Mouse (Mus musculus) CH12.LX (cell line): ENCODE measurements around the gene Hpn. TPM values are rescaled to one million over a fixed set of nuclear protein-coding genes. Genes with fewer than 3 reads are reported as not detected.

Source experiments
- DNase-seq: peaks from one replicate; pipeline ENCODE4 v3.0.0-alpha.2; 2013; ENCODE audit errors: extremely low read depth
- H3K27ac ChIP-seq: 2 replicates; pipeline ENCODE4 v1.5.1; 2012; ENCODE audit warnings: low read depth, mild to moderate bottlenecking, control low read depth, moderate library complexity; ENCODE audit not compliant: insufficient read depth
- H3K27me3 ChIP-seq: replicated peaks from 2 replicates; pipeline ENCODE3; 2012; ENCODE audit warnings: inconsistent platforms
- H3K36me3 ChIP-seq, 2 experiments: replicated peaks in 1 of 2; 2 replicates each; pipeline versions ENCODE3 to v1.6.1; 2012; ENCODE audit warnings: inconsistent platforms in 1 of 2, low read length in 1 of 2, mild to moderate bottlenecking in 1 of 2, mixed read lengths in 1 of 2, moderate library complexity in 1 of 2; ENCODE audit not compliant: control insufficient read depth in 1 of 2, insufficient read depth in 1 of 2
- H3K4me1 ChIP-seq, 2 experiments: 2 replicates each; pipeline ENCODE4 v1.6.1; 2012; ENCODE audit warnings: inconsistent platforms in 1 of 2, moderate library complexity in 1 of 2; ENCODE audit not compliant: insufficient read depth in 2 of 2, control insufficient read depth in 1 of 2
- H3K4me2 ChIP-seq: 2 replicates; pipeline ENCODE4 v1.6.1; 2012; ENCODE audit warnings: low read depth, mild to moderate bottlenecking, control low read depth; ENCODE audit not compliant: poor library complexity, insufficient read depth, severe bottlenecking
- H3K4me3 ChIP-seq, 3 experiments: fragments of 150-350 bp in 1 of 3; sonication (generic) in 1 of 3; replicated peaks in 1 of 3; 2 replicates each; pipeline versions ENCODE3 to v1.5.1; 2011 to 2012; ENCODE audit warnings: low read depth in 2 of 3, low read length in 2 of 3, mild to moderate bottlenecking in 2 of 3, moderate library complexity in 2 of 3, control low read depth in 1 of 3, improper control_type of control experiment in 1 of 3, inconsistent platforms in 1 of 3, mixed read lengths in 1 of 3; ENCODE audit not compliant: poor library complexity in 1 of 3
- H3K79me2 ChIP-seq: replicated peaks from 2 replicates; pipeline ENCODE4 v1.6.1; 2012; ENCODE audit warnings: mild to moderate bottlenecking, moderate library complexity; ENCODE audit not compliant: control insufficient read depth, poor library complexity, insufficient read depth, severe bottlenecking; ENCODE audit errors: extremely low read depth
- H3K9ac ChIP-seq: 2 replicates; pipeline ENCODE4 v1.6.1; 2012; ENCODE audit warnings: low read depth, mild to moderate bottlenecking, control low read depth, moderate library complexity; ENCODE audit not compliant: insufficient read depth
- H3K9me3 ChIP-seq: replicated peaks from 2 replicates; pipeline ENCODE3; 2012; ENCODE audit warnings: low read length, inconsistent platforms, mixed read lengths
- BHLHE40 ChIP-seq: IDR thresholded peaks from 2 replicates; pipeline ENCODE4 v1.6.1; 2011; ENCODE audit warnings: mild to moderate bottlenecking, low read depth, low read length, improper control_type of control experiment
- CTCF ChIP-seq, 2 experiments: IDR thresholded peaks in 1 of 2; conservative IDR thresholded peaks in 1 of 2; 2 replicates each; pipeline ENCODE4 v1.5.1; 2011 to 2012; ENCODE audit warnings: low read depth in 2 of 2, low read length in 2 of 2, improper control_type of control experiment in 1 of 2, inconsistent platforms in 1 of 2, mild to moderate bottlenecking in 1 of 2, moderate library complexity in 1 of 2
- E2F4 ChIP-seq: IDR thresholded peaks from 2 replicates; pipeline ENCODE4 v1.6.1; 2011; ENCODE audit warnings: low read depth, low read length, improper control_type of control experiment; ENCODE audit not compliant: insufficient replicate concordance
- ELF1 ChIP-seq: IDR thresholded peaks from 2 replicates; pipeline ENCODE4 v1.6.1; 2014; ENCODE audit warnings: low read depth, mild to moderate bottlenecking, inconsistent platforms, low read length, improper control_type of control experiment
- EP300 ChIP-seq: IDR thresholded peaks from 2 replicates; pipeline ENCODE4 v1.6.1; 2011; ENCODE audit warnings: low read length, improper control_type of control experiment
- IRF4 ChIP-seq: IDR thresholded peaks from 2 replicates; pipeline ENCODE4 v1.6.1; 2014; ENCODE audit warnings: low read depth, mild to moderate bottlenecking, inconsistent platforms, low read length, improper control_type of control experiment
- JUN ChIP-seq: IDR thresholded peaks from 2 replicates; pipeline ENCODE4 v1.6.1; 2011; ENCODE audit warnings: low read depth, mild to moderate bottlenecking, low read length, improper control_type of control experiment, moderate library complexity; ENCODE audit not compliant: insufficient read depth
- KAT2A ChIP-seq: IDR thresholded peaks from 2 replicates; pipeline ENCODE4 v1.6.1; 2012; ENCODE audit warnings: low read length, improper control_type of control experiment, inconsistent platforms; ENCODE audit not compliant: insufficient replicate concordance
- MAFK ChIP-seq: IDR thresholded peaks from 2 replicates; pipeline ENCODE4 v1.6.1; 2011; ENCODE audit warnings: low read length, improper control_type of control experiment; ENCODE audit not compliant: insufficient replicate concordance
- MAZ ChIP-seq: IDR thresholded peaks from 2 replicates; pipeline ENCODE4 v1.6.1; 2012; ENCODE audit warnings: low read depth, mild to moderate bottlenecking, inconsistent platforms, low read length, improper control_type of control experiment, moderate library complexity
- MEF2A ChIP-seq: IDR thresholded peaks from 2 replicates; pipeline ENCODE4 v1.6.1; 2014; ENCODE audit warnings: low read depth, mild to moderate bottlenecking, inconsistent platforms, low read length, improper control_type of control experiment, borderline replicate concordance
- MXI1 ChIP-seq: IDR thresholded peaks from 2 replicates; pipeline ENCODE4 v1.6.1; 2011; ENCODE audit warnings: mild to moderate bottlenecking, low read depth, low read length, improper control_type of control experiment
- PAX5 ChIP-seq: IDR thresholded peaks from 2 replicates; pipeline ENCODE4 v1.6.1; 2012; ENCODE audit warnings: low read length, inconsistent platforms, mixed read lengths
- POLR2A ChIP-seq: IDR thresholded peaks from 2 replicates; pipeline ENCODE4 v1.6.1; 2011; ENCODE audit warnings: low read depth, mild to moderate bottlenecking, improper control_type of control experiment, low read length
- RAD21 ChIP-seq: IDR thresholded peaks from 2 replicates; pipeline ENCODE4 v1.6.1; 2011; ENCODE audit warnings: low read depth, mild to moderate bottlenecking, low read length, improper control_type of control experiment, moderate library complexity
- SIN3A ChIP-seq: IDR thresholded peaks from 2 replicates; pipeline ENCODE4 v1.6.1; 2012; ENCODE audit warnings: low read length, improper control_type of control experiment, inconsistent platforms
- SMC3 ChIP-seq: IDR thresholded peaks from 2 replicates; pipeline ENCODE4 v1.6.1; 2011; ENCODE audit warnings: low read depth, low read length, improper control_type of control experiment
- UBTF ChIP-seq: IDR thresholded peaks from 2 replicates; pipeline ENCODE4 v1.6.1; 2012; ENCODE audit warnings: low read depth, mild to moderate bottlenecking, inconsistent platforms, low read length, improper control_type of control experiment, moderate library complexity
- USF1 ChIP-seq: IDR thresholded peaks from 2 replicates; pipeline ENCODE4 v1.6.1; 2014; ENCODE audit warnings: low read depth, mild to moderate bottlenecking, inconsistent platforms, low read length, improper control_type of control experiment
- ZKSCAN1 ChIP-seq: IDR thresholded peaks from 2 replicates; pipeline ENCODE4 v1.6.1; 2012; ENCODE audit warnings: low read depth, inconsistent platforms, low read length, improper control_type of control experiment, borderline replicate concordance
- ZMIZ1 ChIP-seq: IDR thresholded peaks from 2 replicates; pipeline ENCODE4 v1.6.1; 2012; ENCODE audit warnings: low read depth, mild to moderate bottlenecking, inconsistent platforms, low read length, improper control_type of control experiment
- dilution Hi-C: fragments of 300-500 bp; cut with MboI; formaldehyde crosslinking; loops from 2 replicates; pipeline ENCODE4 v1.14.3; 2020; ENCODE audit warnings: low sequenced_read_pairs; ENCODE audit not compliant: extremely low pct_unique_long_range_greater_than_20kb, extremely low pct_ligation_motif_present
- in situ Hi-C: fragments of 300-500 bp; cut with MboI; formaldehyde crosslinking; loops from 3 replicates; pipeline ENCODE4 v1.14.3; 2019; ENCODE audit warnings: low sequenced_read_pairs, low pct_ligation_motif_present, low pct_unique_long_range_greater_than_20kb, mixed read lengths
- polyA plus RNA-seq: library from polyadenylated mRNA; unstranded; fragments of >175 nt; gene quantifications from 2 replicates; pipeline ENCODE4 v1.2.1, GENCODE M21; 2012; ENCODE audit warnings: low read depth; ENCODE audit not compliant: insufficient read length
- total RNA-seq, 2 experiments: library from RNA; depleted of rRNA; stranded (reverse); fragments of 300-350 nt in 1 of 2; fragments of >200 nt in 1 of 2; gene quantifications; 2 replicates each; pipeline ENCODE4 v1.2.3; 2012 to 2014

Hpn gene
- total and polyA plus RNA-seq, 3 experiments, result 3.0 to 16.7 (median 8.7) TPM

GRCm38 (mm10) chr7:31052636-31053434, 62.3 kb downstream of the Hpn start:
- TF ChIP-seq MAZ, result no peak
- TF ChIP-seq CTCF (conservative IDR thresholded peaks at IDR 0.05 in 1 of 2, IDR thresholded peaks at IDR 0.05 in 1 of 2; ENCODE audit: low read depth in 2 of 2, low read length in 2 of 2), result peak in 1 of 2 experiments; percentile 42; a peak in 2 of 4 replicates
- peak; percentile 23 for DNase-seq
- in situ Hi-C loops, result no loop called here
- peaks cover 75% of the 10 kb centered on the region for H3K27me3 ChIP-seq
- H3K27ac ChIP-seq, result no peak overlapping the region
- H3K79me2 ChIP-seq, result no peaks in the 10 kb centered on the region
- H3K4me1 ChIP-seq, result peaks cover 13 to 25% of the 10 kb centered on the region in 2 experiments
- no peaks in the 10 kb centered on the region for H3K36me3 ChIP-seq
- dilution Hi-C loops, result no loop called here
- peak overlapping the region; percentile 31 for H3K4me2 ChIP-seq
- peak overlapping the region in 1 of 3 experiments; percentile 14 for H3K4me3 ChIP-seq
- no peaks in the 10 kb centered on the region for H3K9me3 ChIP-seq
- no peak overlapping the region for H3K9ac ChIP-seq

- no peak overlapping the region for H3K4me3 ChIP-seq
- in situ Hi-C loops, result no loop called here
- peaks cover 13 to 25% of the 10 kb centered on the region in 2 experiments for H3K4me1 ChIP-seq
- H3K79me2 ChIP-seq, result no peaks in the 10 kb centered on the region
- no peaks in the 10 kb centered on the region for H3K9me3 ChIP-seq
- H3K27ac ChIP-seq, result no peak overlapping the region
- H3K27me3 ChIP-seq, result peaks cover 75% of the 10 kb centered on the region
- dilution Hi-C loops, result no loop called here
- H3K9ac ChIP-seq, result no peak overlapping the region
- no peaks in the 10 kb centered on the region for H3K36me3 ChIP-seq
- no peak for DNase-seq
- peak overlapping the region; percentile 31 for H3K4me2 ChIP-seq
- TF ChIP-seq MEF2A (no peak), ELF1 (no peak), JUN (no peak), USF1 (no peak), KAT2A (no peak), RAD21 (no peak), SMC3 (no peak), E2F4 (no peak), MXI1 (no peak), SIN3A (no peak), BHLHE40 (no peak), EP300 (no peak), POLR2A (no peak), IRF4 (no peak), ZMIZ1 (no peak), UBTF (no peak), PAX5 (no peak), CTCF (conservative IDR thresholded peaks at IDR 0.05 in 1 of 2, IDR thresholded peaks at IDR 0.05 in 1 of 2; ENCODE audit: low read depth in 2 of 2, low read length in 2 of 2) (no peak), MAFK (no peak), ZKSCAN1 (no peak)
These were observed 62.8 kb downstream of the Hpn start for GRCm38 (mm10) chr7:31052251-31052635.
